Mouse (Mus musculus) ES-Bruce4 (cell line): ENCODE data around the gene Ccl22. TPM values are rescaled to one million over a fixed set of nuclear protein-coding genes. Genes with fewer than 3 reads are reported as not detected.

Source experiments
- H3K27ac ChIP-seq: 2 replicates; pipeline ENCODE4 v1.5.1; 2012; ENCODE audit warnings: low read length, inconsistent platforms; ENCODE audit not compliant: insufficient read depth
- H3K27me3 ChIP-seq: 2 replicates; pipeline ENCODE4 v1.6.1; 2012; ENCODE audit warnings: mild to moderate bottlenecking, low read length, inconsistent platforms; ENCODE audit not compliant: control insufficient read depth, poor library complexity, insufficient read depth, severe bottlenecking
- H3K36me3 ChIP-seq: 2 replicates; pipeline ENCODE4 v1.6.1; 2012; ENCODE audit warnings: inconsistent platforms, mild to moderate bottlenecking, low read length, moderate library complexity; ENCODE audit not compliant: control insufficient read depth, poor library complexity, insufficient read depth, severe bottlenecking
- H3K4me1 ChIP-seq: one replicate; pipeline ENCODE4 v1.8.1; 2011; ENCODE audit warnings: low read length; ENCODE audit not compliant: control insufficient read depth, insufficient read depth
- H3K4me3 ChIP-seq: 2 replicates; pipeline ENCODE4 v1.5.1; 2011; ENCODE audit warnings: low read depth, mild to moderate bottlenecking, low read length
- H3K9ac ChIP-seq: 2 replicates; pipeline ENCODE4 v1.6.1; 2012; ENCODE audit warnings: low read depth, mild to moderate bottlenecking, inconsistent platforms; ENCODE audit not compliant: poor library complexity, severe bottlenecking
- H3K9me3 ChIP-seq: replicated peaks from 2 replicates; pipeline ENCODE4 v1.6.1; 2012; ENCODE audit warnings: mild to moderate bottlenecking, low read length, inconsistent platforms; ENCODE audit not compliant: control insufficient read depth, poor library complexity, insufficient read depth, severe bottlenecking
- CTCF ChIP-seq: IDR thresholded peaks from one replicate; pipeline ENCODE4 v1.8.1; 2011; ENCODE audit warnings: low read depth, low read length
- EP300 ChIP-seq: IDR thresholded peaks from 2 replicates; pipeline ENCODE4 v1.6.1; 2011; ENCODE audit warnings: low read depth, low read length; ENCODE audit not compliant: insufficient read depth
- POLR2A ChIP-seq: IDR thresholded peaks from one replicate; pipeline ENCODE4 v1.8.1; 2011; ENCODE audit warnings: low read length; ENCODE audit not compliant: insufficient read depth
- polyA plus RNA-seq: library from polyadenylated mRNA; stranded (reverse); fragments of >200 nt; gene quantifications from 2 replicates; pipeline ENCODE4 v1.2.4, GENCODE M21; 2011; ENCODE audit warnings: low read depth; ENCODE audit not compliant: missing spikeins, insufficient read depth, insufficient read length

The Ccl22 gene
- polyA plus RNA-seq, 1 experiment = not detected

GRCm38 (mm10) chr8:94706732-94707395 is 38.5 kb upstream of the Ccl22 start:
- Histone ChIP-seq H3K9me3 (no peaks in the 10 kb centered on the region), H3K27me3 (no peaks in the 10 kb centered on the region), H3K4me3 (no peak overlapping the region), H3K36me3 (no peaks in the 10 kb centered on the region), H3K4me1 (peaks cover 3% of the 10 kb centered on the region), H3K27ac (no peak overlapping the region), H3K9ac (no peak overlapping the region)
- no peak for TF ChIP-seq CTCF
- no peak for TF ChIP-seq EP300
- no peak for TF ChIP-seq POLR2A

DNA sequence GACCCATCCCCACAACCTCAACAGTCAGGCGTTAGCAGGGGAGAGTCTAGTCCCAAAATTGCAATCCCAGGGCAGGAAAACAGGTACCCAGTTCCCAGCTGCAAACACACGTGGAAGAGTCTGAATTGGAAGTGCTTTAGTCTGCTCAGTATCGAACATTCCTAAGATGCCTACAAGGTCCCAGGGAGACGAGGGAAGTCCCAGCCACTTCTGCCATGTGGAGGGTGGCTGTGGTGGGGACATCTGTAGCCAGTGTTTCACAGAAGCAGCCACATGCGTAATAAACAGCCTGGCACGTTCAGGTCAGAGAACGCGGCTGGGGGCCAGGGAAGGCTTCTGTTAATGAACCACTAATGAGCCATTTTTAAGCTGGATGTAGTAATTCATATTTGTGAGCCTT is 35.1 kb upstream of the Ccl22 start:
- H3K4me1 ChIP-seq = peaks cover 3% of the 10 kb centered on the region

GRCm38 (mm10) chr8:94711160-94711718 is 34.2 kb upstream of the Ccl22 start:
- H3K36me3 ChIP-seq = no peaks in the 10 kb centered on the region
- no peak overlapping the region for H3K9ac ChIP-seq
- peaks cover 3% of the 10 kb centered on the region for H3K4me1 ChIP-seq
- H3K27me3 ChIP-seq = no peaks in the 10 kb centered on the region
- no peaks in the 10 kb centered on the region for H3K9me3 ChIP-seq
- H3K4me3 ChIP-seq = no peak overlapping the region
- TF ChIP-seq EP300 = no peak
- TF ChIP-seq CTCF = no peak
- no peak overlapping the region for H3K27ac ChIP-seq

More for the DNA sequence above, 35.1 kb upstream of the Ccl22 start:
- H3K9me3 ChIP-seq = no peaks in the 10 kb centered on the region
- H3K36me3 ChIP-seq = no peaks in the 10 kb centered on the region
- H3K9ac ChIP-seq = no peak overlapping the region
- TF ChIP-seq CTCF = no peak
- no peak for TF ChIP-seq POLR2A
- no peak for TF ChIP-seq EP300
- no peaks in the 10 kb centered on the region for H3K27me3 ChIP-seq
- H3K27ac ChIP-seq = no peak overlapping the region
- H3K4me3 ChIP-seq = no peak overlapping the region

- H3K4me3 ChIP-seq = no peak overlapping the region
- H3K36me3 ChIP-seq = no peaks in the 10 kb centered on the region
- H3K9me3 ChIP-seq = no peaks in the 10 kb centered on the region
- H3K27ac ChIP-seq = no peak overlapping the region
- TF ChIP-seq POLR2A = no peak
- TF ChIP-seq EP300 = no peak
- TF ChIP-seq CTCF = no peak
- H3K27me3 ChIP-seq = 0 out of 2 replicates have a peak, but pooled peaks cover 2% of the 10 kb centered on the region
- no peak overlapping the region for H3K9ac ChIP-seq
- no peaks in the 10 kb centered on the region for H3K4me1 ChIP-seq
These were observed 30.8 kb upstream of the Ccl22 start for GRCm38 (mm10) chr8:94714556-94714955.

GRCm38 (mm10) chr8:94715871-94716270 is 29.5 kb upstream of the Ccl22 start:
- Histone ChIP-seq H3K9me3 (no peaks in the 10 kb centered on the region), H3K27me3 (0 out of 2 replicates have a peak, but pooled peaks cover 2% of the 10 kb centered on the region), H3K4me3 (no peak overlapping the region), H3K27ac (no peak overlapping the region), H3K4me1 (no peaks in the 10 kb centered on the region), H3K9ac (no peak overlapping the region), H3K36me3 (no peaks in the 10 kb centered on the region)
- TF ChIP-seq POLR2A = no peak

GRCm38 (mm10) chr8:94716841-94717240 is 28.5 kb upstream of the Ccl22 start:
- no peak for TF ChIP-seq CTCF
- TF ChIP-seq EP300 = no peak
- TF ChIP-seq POLR2A = no peak
- H3K27me3 ChIP-seq = 0 out of 2 replicates have a peak, but pooled peaks cover 2% of the 10 kb centered on the region
- no peak overlapping the region for H3K4me3 ChIP-seq
- H3K4me1 ChIP-seq = no peaks in the 10 kb centered on the region
- no peak overlapping the region for H3K9ac ChIP-seq
- H3K27ac ChIP-seq = no peak overlapping the region
- no peaks in the 10 kb centered on the region for H3K36me3 ChIP-seq
- H3K9me3 ChIP-seq = no peaks in the 10 kb centered on the region
